Mouse (Mus musculus) liver, embryonic 12.5 days (tissue): ENCODE measurements around the gene Mef2b. TPM values are rescaled to one million over a fixed set of nuclear protein-coding genes. Genes with fewer than 3 reads are reported as not detected.

Experiments used
- ATAC-seq: fragments of 200-750 bp; cut with Nextera tagmentation; 2 replicates; pipeline ENCODE4 v1.8.0; 2017; ENCODE audit warnings: moderate number of reproducible peaks, mild to moderate bottlenecking, moderate library complexity
- H3K27ac ChIP-seq: fragments of 300-500 bp; sonication (generic); 2 replicates; pipeline ENCODE4 v1.5.1; 2016; ENCODE audit warnings: mild to moderate bottlenecking
- H3K27me3 ChIP-seq: fragments of 300-500 bp; sonication (generic); replicated peaks from 2 replicates; pipeline ENCODE4 v1.6.1; 2016; ENCODE audit warnings: mild to moderate bottlenecking, moderate library complexity
- H3K36me3 ChIP-seq: fragments of 300-500 bp; sonication (generic); 2 replicates; pipeline ENCODE4 v1.6.1; 2016; ENCODE audit warnings: mild to moderate bottlenecking, moderate library complexity
- H3K4me1 ChIP-seq: fragments of 300-500 bp; sonication (generic); 2 replicates; pipeline ENCODE4 v1.6.1; 2016
- H3K4me2 ChIP-seq: fragments of 300-500 bp; sonication (generic); 2 replicates; pipeline ENCODE4 v1.6.1; 2016; ENCODE audit warnings: mild to moderate bottlenecking, moderate library complexity
- H3K4me3 ChIP-seq: fragments of 300-500 bp; sonication (generic); 2 replicates; pipeline ENCODE4 v1.5.1; 2016; ENCODE audit warnings: mild to moderate bottlenecking, moderate library complexity
- H3K9ac ChIP-seq: fragments of 300-500 bp; sonication (generic); 2 replicates; pipeline ENCODE4 v1.6.1; 2016; ENCODE audit warnings: mild to moderate bottlenecking, moderate library complexity
- H3K9me3 ChIP-seq: fragments of 300-500 bp; sonication (generic); replicated peaks from 2 replicates; pipeline ENCODE4 v1.6.1; 2016; ENCODE audit warnings: mild to moderate bottlenecking, moderate library complexity
- WGBS: fragments of 180-500 bp; shearing (Covaris S2); methylation state at CpG from one replicate; pipeline ENCODE4 v1.1.7; 2016; ENCODE audit not compliant: insufficient replicate concordance; 5-methylcytosine and 5-hydroxymethylcytosine counted together
- polyA plus RNA-seq: library from polyadenylated mRNA; unstranded; fragments of >200 nt; fragmentation: Nextera tagmentation; extraction: Ambion mirVana; gene quantifications from 2 replicates; pipeline ENCODE4 v1.2.1, GENCODE M21; 2016

Mef2b gene
- polyA plus RNA-seq, 1 experiment from 2014 or later: 0.36 TPM

DNA sequence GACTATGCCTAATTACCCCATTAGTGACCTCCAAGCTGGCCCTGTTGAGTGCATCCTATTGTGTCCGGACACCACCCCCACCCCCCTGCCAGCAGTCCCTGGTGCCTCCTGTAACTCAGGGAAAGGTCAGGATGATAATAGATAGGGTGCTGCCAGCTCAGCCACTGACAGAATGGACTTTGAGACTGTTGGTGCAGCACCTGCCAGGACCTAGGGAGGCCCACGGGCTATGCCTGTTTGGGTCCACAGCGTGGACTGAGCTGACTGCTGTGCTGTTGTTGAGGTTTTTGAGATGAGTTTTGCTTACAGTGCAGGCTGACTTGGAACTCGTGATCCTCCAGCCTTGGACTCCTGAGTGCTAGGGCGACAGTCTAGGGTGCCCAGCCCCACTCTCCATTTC is 53.7 kb downstream of the Mef2b start:
- Histone ChIP-seq H3K9me3 (no peaks in the 10 kb centered on the region), H3K4me1 (peaks cover 23% of the 10 kb centered on the region), H3K4me3 (no peak overlapping the region), H3K27me3 (no peaks in the 10 kb centered on the region), H3K4me2 (peak overlapping the region; percentile 4; the same call in 1 of the 2 replicates), H3K9ac (no peak overlapping the region), H3K27ac (no peak overlapping the region), H3K36me3 (peaks cover 50% of the 10 kb centered on the region)
- WGBS: 77% methylated on average over 5 of the region's 5 CpGs
- 0 out of 2 replicates have a peak, but pooled peaks have one; percentile 17 for ATAC-seq

DNA sequence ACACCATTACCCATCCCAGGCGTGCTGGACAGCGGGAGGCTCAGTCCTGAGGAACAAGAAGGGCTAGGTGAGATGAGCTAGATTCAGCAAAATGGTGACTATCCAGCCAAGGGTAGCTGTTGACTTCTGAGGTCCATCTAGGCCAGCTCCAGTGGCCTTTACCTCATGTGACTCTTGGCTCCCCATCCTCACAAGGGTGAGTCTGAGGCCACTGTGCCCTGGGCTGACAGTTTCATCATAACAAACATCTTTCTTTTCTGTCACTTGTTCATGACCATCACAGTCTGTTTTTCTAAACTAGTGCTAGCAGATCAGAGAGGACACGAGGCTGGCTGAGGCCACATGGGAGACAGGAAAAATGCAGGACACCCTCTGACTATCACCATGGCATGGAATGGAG is 54.7 kb downstream of the Mef2b start:
- Histone ChIP-seq H3K27ac (no peak overlapping the region), H3K4me1 (peaks cover 32% of the 10 kb centered on the region), H3K36me3 (peaks cover 42% of the 10 kb centered on the region), H3K9me3 (no peaks in the 10 kb centered on the region), H3K27me3 (no peaks in the 10 kb centered on the region; the same call in 1 of the 2 replicates), H3K4me3 (no peak overlapping the region), H3K9ac (no peak overlapping the region), H3K4me2 (no peak overlapping the region)
- ATAC-seq: no peak
- WGBS: 73% methylated on average over 3 of the region's 3 CpGs

DNA sequence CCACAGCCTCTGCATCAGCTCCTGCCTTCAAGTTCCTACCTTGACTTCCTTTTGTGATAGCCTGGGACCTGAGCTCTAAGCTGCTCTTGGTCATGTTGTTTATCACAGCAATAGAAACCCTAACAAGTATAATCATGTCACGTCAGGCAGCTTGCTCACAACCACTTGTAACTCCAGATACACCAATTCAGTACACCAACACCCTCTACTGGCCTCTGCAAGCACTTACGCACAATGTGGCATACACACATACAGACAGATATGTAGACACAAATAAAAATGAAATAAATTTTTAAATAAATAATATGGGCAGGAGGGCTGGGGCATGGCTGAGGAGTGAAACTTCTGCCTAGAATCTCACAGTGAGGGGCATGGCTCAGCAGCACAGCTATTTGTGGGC is 56.3 kb downstream of the Mef2b start:
- H3K9ac ChIP-seq: no peak overlapping the region
- WGBS: 61% methylated on average over 2 of the region's 2 CpGs
- H3K27me3 ChIP-seq: no peaks in the 10 kb centered on the region; the same call in 1 of the 2 replicates
- no peak overlapping the region for H3K4me3 ChIP-seq
- peaks cover 48% of the 10 kb centered on the region for H3K4me1 ChIP-seq
- no peak for ATAC-seq
- no peak overlapping the region for H3K27ac ChIP-seq
- H3K9me3 ChIP-seq: no peaks in the 10 kb centered on the region
- H3K36me3 ChIP-seq: peaks cover 28% of the 10 kb centered on the region
- no peak overlapping the region for H3K4me2 ChIP-seq

DNA sequence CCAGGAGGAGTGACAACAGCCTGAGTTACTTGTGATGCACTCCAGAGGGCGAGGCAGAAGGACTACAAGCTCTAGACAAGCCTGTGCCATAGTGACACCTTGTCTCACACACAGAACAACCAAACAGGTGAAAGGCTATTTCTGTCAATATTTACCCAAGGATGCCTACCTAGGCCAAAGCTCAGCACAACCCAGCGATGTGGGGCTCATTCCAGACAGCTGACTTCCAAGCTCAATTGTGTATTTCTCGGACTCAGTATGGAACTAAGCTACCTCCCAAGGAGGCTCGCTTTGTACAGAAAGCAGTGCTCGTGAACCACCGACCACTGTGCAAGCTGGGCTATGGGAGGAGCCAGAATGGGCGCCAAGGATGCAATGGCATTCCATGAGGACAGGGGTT is 58.1 kb downstream of the Mef2b start:
- H3K4me3 ChIP-seq: no peak overlapping the region
- no peak for ATAC-seq
- no peaks in the 10 kb centered on the region; the same call in 1 of the 2 replicates for H3K27me3 ChIP-seq
- H3K9ac ChIP-seq: no peak overlapping the region
- H3K36me3 ChIP-seq: peaks cover 9% of the 10 kb centered on the region
- H3K27ac ChIP-seq: no peak overlapping the region
- WGBS: 57% methylated on average over 7 of the region's 7 CpGs
- H3K9me3 ChIP-seq: no peaks in the 10 kb centered on the region
- H3K4me2 ChIP-seq: no peak overlapping the region
- peaks cover 66% of the 10 kb centered on the region for H3K4me1 ChIP-seq

DNA sequence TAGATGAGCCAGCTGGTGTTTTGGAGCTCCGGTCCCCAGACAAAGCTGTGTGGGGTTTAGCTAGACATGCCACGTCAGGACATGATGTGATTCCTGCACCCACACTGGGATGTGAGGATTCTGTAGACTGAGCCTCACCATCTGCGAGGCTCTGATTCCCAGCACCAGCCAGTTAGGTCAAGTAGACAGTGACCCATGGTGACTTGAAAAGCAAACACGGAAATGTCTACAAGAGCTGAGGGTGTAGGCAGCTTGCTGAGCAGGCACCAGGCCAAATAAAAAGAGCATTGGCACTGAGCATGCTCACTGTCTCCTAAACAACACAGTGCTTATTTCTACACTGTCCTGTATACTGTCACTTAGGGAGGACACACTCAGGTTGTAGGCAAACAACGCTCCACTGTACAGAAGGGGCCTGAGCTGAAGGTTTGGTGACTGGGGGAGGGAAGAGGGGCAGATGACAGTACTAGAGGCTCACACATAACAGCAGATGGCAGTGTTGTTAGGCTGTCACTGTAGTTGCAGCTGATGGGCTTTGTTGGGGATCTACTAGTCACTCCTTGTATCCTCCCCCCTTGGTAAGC is 60.7 kb downstream of the Mef2b start:
- H3K4me1 ChIP-seq: peaks cover 76% of the 10 kb centered on the region
- H3K4me3 ChIP-seq: no peak overlapping the region
- H3K4me2 ChIP-seq: no peak overlapping the region
- H3K9ac ChIP-seq: 0 out of 2 replicates have a peak overlapping the region, but pooled peaks have one; percentile 56
- H3K27me3 ChIP-seq: no peaks in the 10 kb centered on the region; the same call in 1 of the 2 replicates
- ATAC-seq: peak; percentile 35
- peak overlapping the region; percentile 83 for H3K27ac ChIP-seq
- 68% methylated on average over 5 of the region's 5 CpGs for WGBS
- H3K9me3 ChIP-seq: no peaks in the 10 kb centered on the region
- no peaks in the 10 kb centered on the region for H3K36me3 ChIP-seq

DNA sequence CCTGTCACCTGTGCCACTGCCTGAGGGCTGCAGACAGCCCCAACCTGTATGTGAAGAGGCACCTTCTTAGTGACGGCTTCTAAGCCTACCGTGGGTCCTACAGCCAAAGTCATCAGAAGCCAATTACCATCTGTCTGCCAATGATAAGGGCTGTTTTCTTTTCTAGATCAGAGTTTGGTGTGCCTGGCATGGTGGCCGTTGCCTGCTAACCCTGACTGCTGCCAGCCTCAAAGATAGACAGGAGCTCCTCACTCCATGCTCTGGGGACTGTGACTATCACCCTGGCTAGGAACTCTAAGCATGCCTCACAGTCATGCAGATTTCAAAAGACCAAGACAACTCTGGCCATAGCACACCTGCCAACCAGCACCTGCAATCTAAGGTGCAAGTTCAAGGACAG is 61.9 kb downstream of the Mef2b start:
- Histone ChIP-seq H3K27me3 (no peaks in the 10 kb centered on the region; the same call in 1 of the 2 replicates), H3K4me1 (peaks cover 75% of the 10 kb centered on the region), H3K4me3 (no peak overlapping the region), H3K36me3 (no peaks in the 10 kb centered on the region), H3K4me2 (peak overlapping the region; percentile 54), H3K9ac (peak overlapping the region; percentile 56), H3K9me3 (no peaks in the 10 kb centered on the region), H3K27ac (peak overlapping the region; percentile 83)
- peak; percentile 89 for ATAC-seq
- WGBS: 13% methylated on average over 3 of the region's 3 CpGs

DNA sequence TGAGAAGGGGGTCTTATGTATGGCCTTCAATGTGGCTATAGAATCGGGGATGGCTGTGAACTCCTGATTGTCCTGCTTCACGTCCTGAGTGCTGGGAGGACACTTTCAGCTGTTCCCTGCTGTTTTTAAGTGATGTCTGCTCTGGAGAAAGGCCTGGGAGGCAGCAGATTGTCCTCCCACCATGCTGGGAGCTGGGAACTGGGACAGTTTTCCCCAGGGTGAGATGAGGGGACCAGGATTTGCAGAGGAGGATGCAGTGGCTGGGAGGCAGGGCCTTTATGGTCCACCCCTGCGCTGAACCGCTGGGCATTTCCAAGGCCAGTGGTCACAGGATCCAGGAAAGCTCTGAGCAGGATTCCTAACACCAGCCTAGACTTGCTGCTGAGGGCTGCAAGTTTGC is 63.6 kb downstream of the Mef2b start:
- Histone ChIP-seq H3K4me3 (no peak overlapping the region), H3K27ac (peak overlapping the region; percentile 7; the same call in 1 of the 2 replicates), H3K4me1 (peaks cover 75% of the 10 kb centered on the region), H3K9me3 (no peaks in the 10 kb centered on the region), H3K9ac (no peak overlapping the region), H3K36me3 (no peaks in the 10 kb centered on the region), H3K4me2 (no peak overlapping the region), H3K27me3 (no peaks in the 10 kb centered on the region; the same call in 1 of the 2 replicates)
- no peak for ATAC-seq
- 73% methylated on average over 4 of the region's 4 CpGs for WGBS

DNA sequence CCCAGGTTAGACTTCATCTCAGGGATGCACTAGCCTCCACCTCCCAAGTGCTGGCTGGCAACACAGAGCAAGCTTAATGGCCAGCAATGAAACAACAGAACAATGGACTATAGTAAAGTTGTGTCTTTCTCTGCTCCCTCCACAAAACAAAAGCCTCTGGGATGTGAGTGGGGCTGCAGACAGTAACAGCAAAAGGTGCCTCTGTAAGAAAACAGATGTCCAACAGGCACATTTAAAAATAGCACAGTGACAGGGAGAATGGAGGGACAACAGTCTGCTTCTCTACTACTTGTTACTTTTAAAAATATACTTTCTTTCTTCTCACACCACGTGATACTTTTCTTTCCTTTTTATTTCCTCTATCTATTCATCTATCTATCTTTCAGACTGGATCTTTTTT is 65.2 kb downstream of the Mef2b start:
- Histone ChIP-seq H3K9me3 (no peaks in the 10 kb centered on the region), H3K4me1 (peaks cover 76% of the 10 kb centered on the region), H3K9ac (no peak overlapping the region), H3K36me3 (no peaks in the 10 kb centered on the region), H3K4me3 (no peak overlapping the region), H3K27me3 (no peaks in the 10 kb centered on the region), H3K4me2 (no peak overlapping the region), H3K27ac (no peak overlapping the region)
- WGBS: 64% methylated on average over 1 of the region's 1 CpGs
- no peak for ATAC-seq

DNA sequence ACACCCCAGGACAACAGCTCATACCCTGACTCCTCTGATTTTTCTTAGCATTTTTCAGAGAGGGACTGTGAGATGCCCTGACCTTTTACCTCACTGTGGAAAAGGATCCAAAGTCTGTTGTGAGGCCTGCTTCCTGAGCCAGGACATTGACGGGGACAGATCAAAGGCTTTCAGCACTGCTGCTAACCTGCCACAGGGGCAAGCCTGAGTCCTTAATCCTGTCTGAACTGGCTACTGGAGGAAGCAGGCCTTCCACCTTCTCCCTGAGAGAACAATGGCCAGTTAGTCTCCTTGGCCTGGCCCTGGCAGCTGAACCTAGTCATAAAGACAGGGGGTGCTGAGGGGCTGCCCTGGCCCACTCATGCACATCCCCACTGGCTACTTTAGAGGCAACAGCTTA is 68.6 kb downstream of the Mef2b start:
- H3K9ac ChIP-seq: peak overlapping the region; percentile 17; the same call in 1 of the 2 replicates
- peaks cover 65% of the 10 kb centered on the region for H3K4me1 ChIP-seq
- H3K4me2 ChIP-seq: no peak overlapping the region
- no peaks in the 10 kb centered on the region for H3K27me3 ChIP-seq
- no peaks in the 10 kb centered on the region for H3K36me3 ChIP-seq
- no peak for ATAC-seq
- WGBS: 74% methylated on average over 1 of the region's 1 CpGs
- H3K9me3 ChIP-seq: no peaks in the 10 kb centered on the region
- H3K4me3 ChIP-seq: no peak overlapping the region
- H3K27ac ChIP-seq: no peak overlapping the region

DNA sequence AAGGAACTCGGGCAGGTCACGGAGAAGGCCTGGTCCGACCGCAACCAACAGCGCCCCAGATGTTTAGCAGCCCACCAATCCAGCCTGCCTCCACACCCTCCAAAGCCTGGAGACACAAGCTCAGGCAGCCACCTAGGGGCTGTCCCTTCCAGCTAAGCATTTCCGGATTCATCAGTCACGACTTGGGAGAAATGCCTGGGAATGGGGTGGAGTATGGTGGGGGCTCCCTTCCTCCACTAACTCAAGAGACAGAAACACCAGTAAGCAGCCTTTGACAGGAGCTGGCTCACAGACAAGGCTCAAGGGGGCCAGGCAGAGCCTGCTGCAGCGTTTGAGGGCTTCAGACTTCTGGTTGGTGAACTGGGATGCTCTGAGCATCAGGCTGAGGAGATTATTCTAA is 71.0 kb downstream of the Mef2b start:
- Histone ChIP-seq H3K36me3 (no peaks in the 10 kb centered on the region), H3K9me3 (no peaks in the 10 kb centered on the region), H3K4me1 (peaks cover 56% of the 10 kb centered on the region), H3K27me3 (no peaks in the 10 kb centered on the region), H3K27ac (no peak overlapping the region), H3K4me3 (0 out of 2 replicates have a peak overlapping the region, but pooled peaks have one; percentile 72), H3K4me2 (peak overlapping the region; percentile 98), H3K9ac (peak overlapping the region; percentile 86)
- 39% methylated on average over 8 of the region's 8 CpGs for WGBS
- ATAC-seq: no peak

DNA sequence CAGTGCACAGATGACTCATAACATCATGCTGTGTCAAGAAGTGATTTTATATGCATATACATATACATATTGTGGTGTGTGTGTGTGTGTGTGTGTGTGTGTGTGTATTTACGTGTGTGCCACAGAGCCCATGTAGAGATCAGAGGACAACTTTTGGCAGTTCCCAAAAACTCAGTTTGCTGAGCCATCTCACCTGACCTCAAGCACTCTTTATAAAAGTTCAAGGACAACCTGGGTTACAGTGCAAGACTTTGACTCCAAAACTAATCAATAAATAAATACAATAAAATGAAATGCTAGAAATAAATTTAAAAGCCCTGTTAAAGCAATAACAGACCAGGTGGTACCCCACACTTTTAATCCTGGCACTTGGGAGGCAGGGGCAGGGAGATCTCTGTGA is 71.8 kb downstream of the Mef2b start:
- H3K4me2 ChIP-seq: peak overlapping the region; percentile 98
- H3K27me3 ChIP-seq: no peaks in the 10 kb centered on the region
- H3K4me3 ChIP-seq: peak overlapping the region; percentile 72
- no peaks in the 10 kb centered on the region for H3K9me3 ChIP-seq
- no peaks in the 10 kb centered on the region for H3K36me3 ChIP-seq
- peaks cover 56% of the 10 kb centered on the region for H3K4me1 ChIP-seq
- no peak for ATAC-seq
- 0 out of 2 replicates have a peak overlapping the region, but pooled peaks have one; percentile 90 for H3K27ac ChIP-seq
- WGBS: 61% methylated on average over 1 of the region's 1 CpGs
- H3K9ac ChIP-seq: peak overlapping the region; percentile 86

DNA sequence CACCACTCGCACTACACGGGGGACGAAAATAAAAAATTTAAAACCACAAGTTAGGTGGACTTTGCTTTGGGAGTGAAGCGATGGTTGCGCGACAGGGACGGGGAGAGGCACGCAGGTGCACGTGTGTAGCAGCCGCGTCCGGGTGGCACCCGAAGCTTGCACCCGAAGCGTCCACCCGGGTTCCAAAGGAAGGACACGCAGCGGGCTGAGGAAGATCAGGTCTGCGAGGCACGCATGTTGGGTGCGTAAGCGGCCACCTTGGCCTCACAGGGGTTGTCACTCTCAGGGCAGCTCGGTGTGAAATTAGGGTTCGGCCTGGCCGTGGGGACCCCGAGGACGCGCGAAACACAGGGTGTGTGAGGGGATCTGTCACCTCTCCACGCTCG is 72.2 kb downstream of the Mef2b start:
- Histone ChIP-seq H3K4me1 (peaks cover 56% of the 10 kb centered on the region), H3K4me2 (peak overlapping the region; percentile 98), H3K9ac (peak overlapping the region; percentile 86), H3K27me3 (no peaks in the 10 kb centered on the region), H3K36me3 (no peaks in the 10 kb centered on the region), H3K27ac (peak overlapping the region; percentile 90), H3K4me3 (peak overlapping the region; percentile 72), H3K9me3 (no peaks in the 10 kb centered on the region)
- WGBS: 1% methylated on average over 31 of the region's 31 CpGs
- ATAC-seq: no peak
